ENCODE assay signal across 8 mouse cellular contexts in the genomic region with DNA sequence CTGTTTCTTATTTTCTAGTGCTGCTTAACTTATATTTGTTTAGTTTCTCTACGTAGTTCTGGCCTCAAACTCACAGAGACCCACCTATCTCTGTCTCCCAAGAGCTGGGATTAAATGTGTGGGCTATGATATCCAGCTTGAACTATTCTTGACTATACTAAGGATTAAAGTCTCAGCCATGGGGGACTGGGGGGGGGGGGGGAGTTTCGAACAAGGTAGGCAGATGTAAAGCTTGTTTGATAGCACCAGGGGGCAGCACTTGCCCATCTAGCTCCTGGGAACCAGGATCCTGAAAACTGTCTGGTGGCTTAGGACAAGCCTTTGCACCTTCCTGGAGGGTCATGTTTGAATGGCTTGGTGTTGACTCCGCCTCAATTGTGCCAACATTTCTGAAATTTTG. TPM values are rescaled to one million over a fixed set of nuclear protein-coding genes. Genes with fewer than 3 reads are reported as not detected.
DNase-seq lines count a peak whose midpoint lies in the region; ATAC-seq and TF ChIP-seq lines count a peak whose summit lies in the region.

No protein-coding gene starts in this region.

- ATAC-seq in midbrain, embryonic 11.5 days (ENCODE audit: low FRiP score), result no peak
- ATAC-seq in stomach, embryonic 15.5 days (ENCODE audit: insufficient read depth, low FRiP score, low read depth), result no peak

- H3K27ac ChIP-seq in gastrocnemius, adult 2 months, result peak overlapping the region; percentile 92
- 0 out of 2 replicates have a peak overlapping the region, but pooled peaks have one; percentile 90 for H3K27ac ChIP-seq in embryonic facial prominence, embryonic 10.5 days (replicated peaks)
- peak overlapping the region; percentile 89; the same call in 1 of the 2 replicates for H3K27ac ChIP-seq in limb, embryonic 10.5 days
- H3K27ac ChIP-seq in midbrain, embryonic 11.5 days (ENCODE audit: low read depth, low read length), result no peak overlapping the region
- peak overlapping the region; percentile 89 for H3K27ac ChIP-seq in stomach, embryonic 15.5 days

- peaks cover 25% of the 10 kb centered on the region for H3K36me3 ChIP-seq in embryonic facial prominence, embryonic 10.5 days (replicated peaks)
- H3K36me3 ChIP-seq in limb, embryonic 10.5 days, result peaks cover 24% of the 10 kb centered on the region
- H3K36me3 ChIP-seq in midbrain, embryonic 11.5 days (ENCODE audit: control insufficient read depth, insufficient read depth, low read length), result peaks cover 16% of the 10 kb centered on the region
- peaks cover 16% of the 10 kb centered on the region; the same call in 1 of the 2 replicates for H3K36me3 ChIP-seq in stomach, embryonic 15.5 days

- peak overlapping the region; percentile 56; the same call in 1 of the 2 replicates for H3K9ac ChIP-seq in midbrain, embryonic 11.5 days (ENCODE audit: low read length)
- no peak overlapping the region for H3K9ac ChIP-seq in stomach, embryonic 15.5 days

- DNase-seq in gastrocnemius, adult 2 months, result peak; percentile 72
- no peak for DNase-seq in gastrocnemius, adult 8-10 months (ENCODE audit: low spot score in 2 of 2)
- DNase-seq in ZHBTc4 (ENCODE audit: low read depth, low spot score), result peak; percentile 84
- DNase-seq in embryonic facial prominence, embryonic 10.5 days (ENCODE audit: low spot score), result peak; percentile 78
- peak; percentile 74 to 83 for DNase-seq in heart, postnatal 10 days
- peak; percentile 79 for DNase-seq in limb, embryonic 10.5 days (ENCODE audit: low spot score)
- peak; percentile 93 for DNase-seq in midbrain, embryonic 11.5 days (ENCODE audit: low spot score, missing footprints)

- H3K9me3 ChIP-seq in embryonic facial prominence, embryonic 10.5 days, result no peaks in the 10 kb centered on the region
- H3K9me3 ChIP-seq in limb, embryonic 10.5 days (replicated peaks), result no peaks in the 10 kb centered on the region
- no peaks in the 10 kb centered on the region for H3K9me3 ChIP-seq in midbrain, embryonic 11.5 days (ENCODE audit: control insufficient read depth, low read length)
- no peaks in the 10 kb centered on the region for H3K9me3 ChIP-seq in stomach, embryonic 15.5 days

- 14% methylated on average over 3 of the region's 3 CpGs for WGBS in embryonic facial prominence, embryonic 10.5 days
- 16% methylated on average over 3 of the region's 3 CpGs for WGBS in limb, embryonic 10.5 days
- WGBS in midbrain, embryonic 11.5 days, result 11% methylated on average over 3 of the region's 3 CpGs
- 7% methylated on average over 3 of the region's 3 CpGs for WGBS in stomach, embryonic 15.5 days

- peaks cover 41% of the 10 kb centered on the region for H3K4me1 ChIP-seq in embryonic facial prominence, embryonic 10.5 days
- H3K4me1 ChIP-seq in limb, embryonic 10.5 days, result peaks cover 36% of the 10 kb centered on the region
- peaks cover 11% of the 10 kb centered on the region for H3K4me1 ChIP-seq in midbrain, embryonic 11.5 days (ENCODE audit: control insufficient read depth, insufficient read depth, low read length)
- H3K4me1 ChIP-seq in stomach, embryonic 15.5 days, result peaks cover 22% of the 10 kb centered on the region

- no peaks in the 10 kb centered on the region for H3K27me3 ChIP-seq in embryonic facial prominence, embryonic 10.5 days (replicated peaks; ENCODE audit: low read depth, poor library complexity, severe bottlenecking)
- no peaks in the 10 kb centered on the region for H3K27me3 ChIP-seq in limb, embryonic 10.5 days (ENCODE audit: low read depth, poor library complexity, severe bottlenecking)
- no peaks in the 10 kb centered on the region for H3K27me3 ChIP-seq in midbrain, embryonic 11.5 days (ENCODE audit: control insufficient read depth, insufficient read depth, low read length)
- no peaks in the 10 kb centered on the region for H3K27me3 ChIP-seq in stomach, embryonic 15.5 days (replicated peaks)

- peak overlapping the region; percentile 89 for H3K4me2 ChIP-seq in midbrain, embryonic 11.5 days
- H3K4me2 ChIP-seq in stomach, embryonic 15.5 days, result peak overlapping the region; percentile 97

- intact Hi-C loops in gastrocnemius, adult 2 months (cut with DNase I), result loop anchor here (1.0 to 10.0 kb wide), 4 partner anchors 42 to 319 kb away; no protein-coding TSS in a partner anchor
- intact Hi-C loops in heart, postnatal 10 days (cut with DNase I), result loop anchor here (1.0 to 5.0 kb wide), 3 partner anchors 42 to 189 kb away; no protein-coding TSS in a partner anchor

- H3K4me3 ChIP-seq in gastrocnemius, adult 2 months, result peak overlapping the region; percentile 96
- H3K4me3 ChIP-seq in embryonic facial prominence, embryonic 10.5 days, result peak overlapping the region; percentile 89
- H3K4me3 ChIP-seq in limb, embryonic 10.5 days, result peak overlapping the region; percentile 96
- no peak overlapping the region for H3K4me3 ChIP-seq in midbrain, embryonic 11.5 days (ENCODE audit: low read depth, low read length)
- H3K4me3 ChIP-seq in stomach, embryonic 15.5 days (replicated peaks), result peak overlapping the region; percentile 92

- TF ChIP-seq CTCF in gastrocnemius, adult 2 months (IDR thresholded peaks at IDR 0.05), result peak; percentile 75

RNA-seq across cellular contexts. Expression of a gene that starts 1.1 kb away (rescaled TPM):
- 10 to 100 TPM; 30.6 to 33.4 TPM for total RNA-seq in gastrocnemius, adult 2 months (2021)
- 10 to 100 TPM; 29.4 to 43.5 (median 33.6) TPM for total RNA-seq in gastrocnemius, adult 8-10 months (2022)
- polyA plus RNA-seq in embryonic facial prominence, embryonic 10.5 days (2016; fragmentation: Nextera tagmentation; extraction: Ambion mirVana), result 68.3 and 72.8 TPM in 2 replicates
- 10 to 100 TPM; 44.6 to 53.1 TPM for total RNA-seq in heart, postnatal 10 days (2021)
- 70.8 and 76.2 TPM in 2 replicates for polyA plus RNA-seq in limb, embryonic 10.5 days (2016; fragmentation: Nextera tagmentation; extraction: Ambion mirVana)
- polyA plus RNA-seq in midbrain, embryonic 11.5 days (2014; fragmentation: Nextera tagmentation; extraction: Ambion mirVana), result 53.0 and 67.3 TPM in 2 replicates
- 73.7 and 76.1 TPM in 2 replicates for polyA plus RNA-seq in stomach, embryonic 15.5 days (2015; fragmentation: Nextera tagmentation; extraction: Ambion mirVana)

RNA-seq across cellular contexts. Expression of a gene that starts 12.4 kb away (rescaled TPM):
- total RNA-seq in gastrocnemius, adult 2 months (2021), result 100 to 1,000 TPM; 128 to 157 TPM
- total RNA-seq in gastrocnemius, adult 8-10 months (2022), result 100 to 1,000 TPM; 137 to 185 (median 161) TPM
- 32.7 and 34.1 TPM in 2 replicates for polyA plus RNA-seq in embryonic facial prominence, embryonic 10.5 days (2016; fragmentation: Nextera tagmentation; extraction: Ambion mirVana)
- 10 to 100 TPM; 62.5 to 83.1 TPM for total RNA-seq in heart, postnatal 10 days (2021)
- 31.8 and 37.5 TPM in 2 replicates for polyA plus RNA-seq in limb, embryonic 10.5 days (2016; fragmentation: Nextera tagmentation; extraction: Ambion mirVana)
- polyA plus RNA-seq in midbrain, embryonic 11.5 days (2014; fragmentation: Nextera tagmentation; extraction: Ambion mirVana), result 27.2 and 29.2 TPM in 2 replicates
- polyA plus RNA-seq in stomach, embryonic 15.5 days (2015; fragmentation: Nextera tagmentation; extraction: Ambion mirVana), result 27.5 and 32.7 TPM in 2 replicates

RNA-seq across cellular contexts. Expression of a gene that starts 15.3 kb away (rescaled TPM):
- not detected for total RNA-seq in gastrocnemius, adult 2 months (2021)
- total RNA-seq in gastrocnemius, adult 8-10 months (2022), result under 1 TPM in 1 of 4 experiments, not detected in 3; 0.40 TPM
- 0.43 and 0.69 TPM in 2 replicates for polyA plus RNA-seq in embryonic facial prominence, embryonic 10.5 days (2016; fragmentation: Nextera tagmentation; extraction: Ambion mirVana)
- total RNA-seq in heart, postnatal 10 days (2021), result not detected
- polyA plus RNA-seq in limb, embryonic 10.5 days (2016; fragmentation: Nextera tagmentation; extraction: Ambion mirVana), result 0.54 and 0.74 TPM in 2 replicates
- 0.47 and 0.78 TPM in 2 replicates for polyA plus RNA-seq in midbrain, embryonic 11.5 days (2014; fragmentation: Nextera tagmentation; extraction: Ambion mirVana)
- polyA plus RNA-seq in stomach, embryonic 15.5 days (2015; fragmentation: Nextera tagmentation; extraction: Ambion mirVana), result 5.2 and 7.9 TPM in 2 replicates

RNA-seq across cellular contexts. Expression of a gene that starts 42.6 kb away (rescaled TPM):
- total RNA-seq in gastrocnemius, adult 2 months (2021), result 1 to 10 TPM; 1.5 to 3.1 TPM
- 1 to 10 TPM in 3 of 4 experiments, under 1 TPM in 1; 0.80 to 2.2 (median 1.5) TPM for total RNA-seq in gastrocnemius, adult 8-10 months (2022)
- polyA plus RNA-seq in embryonic facial prominence, embryonic 10.5 days (2016; fragmentation: Nextera tagmentation; extraction: Ambion mirVana), result 2.7 and 2.8 TPM in 2 replicates
- total RNA-seq in heart, postnatal 10 days (2021), result 1 to 10 TPM; 1.9 to 2.2 TPM
- polyA plus RNA-seq in limb, embryonic 10.5 days (2016; fragmentation: Nextera tagmentation; extraction: Ambion mirVana), result 1.9 and 3.5 TPM in 2 replicates
- 1.5 and 2.0 TPM in 2 replicates for polyA plus RNA-seq in midbrain, embryonic 11.5 days (2014; fragmentation: Nextera tagmentation; extraction: Ambion mirVana)
- polyA plus RNA-seq in stomach, embryonic 15.5 days (2015; fragmentation: Nextera tagmentation; extraction: Ambion mirVana), result 3.5 and 3.6 TPM in 2 replicates

RNA-seq across cellular contexts. Expression of a gene that starts 46.5 kb away (rescaled TPM):
- 1 to 10 TPM; 3.3 to 6.3 TPM for total RNA-seq in gastrocnemius, adult 2 months (2021)
- 1 to 10 TPM; 4.3 to 6.2 (median 4.8) TPM for total RNA-seq in gastrocnemius, adult 8-10 months (2022)
- 23.3 and 26.1 TPM in 2 replicates for polyA plus RNA-seq in embryonic facial prominence, embryonic 10.5 days (2016; fragmentation: Nextera tagmentation; extraction: Ambion mirVana)
- total RNA-seq in heart, postnatal 10 days (2021), result 10 to 100 TPM; 10.7 to 14.7 TPM
- 25.2 and 26.4 TPM in 2 replicates for polyA plus RNA-seq in limb, embryonic 10.5 days (2016; fragmentation: Nextera tagmentation; extraction: Ambion mirVana)
- 18.3 and 19.2 TPM in 2 replicates for polyA plus RNA-seq in midbrain, embryonic 11.5 days (2014; fragmentation: Nextera tagmentation; extraction: Ambion mirVana)
- 45.2 and 48.4 TPM in 2 replicates for polyA plus RNA-seq in stomach, embryonic 15.5 days (2015; fragmentation: Nextera tagmentation; extraction: Ambion mirVana)

Comparison
In these comparisons a context has a peak if more than half of its experiments do, and no peak if none do; other contexts are left out.
1. DNase-seq: peak in gastrocnemius, adult 2 months (single experiment), ZHBTc4 (single experiment), embryonic facial prominence, embryonic 10.5 days (single experiment), heart, postnatal 10 days (2 of 2), limb, embryonic 10.5 days (single experiment) and midbrain, embryonic 11.5 days (single experiment); none in gastrocnemius, adult 8-10 months (0 of 2).